Mouse (Mus musculus) ZHBTc4 (cell line): ENCODE results near the gene Notch3.
"Not testable (repeated sequence)": the region's sequence is repeated elsewhere in the genome, so short reads cannot be mapped to it uniquely, and the experiment has no call there.

Experiments
- DNase-seq: peaks from one replicate; pipeline ENCODE4 v3.0.0-alpha.2; 2011; ENCODE audit warnings: low read depth, low spot score

Notch3 gene

GRCm38 (mm10) chr17:32118484-32118883 is 48.2 kb downstream of the Notch3 start:
- DNase-seq, result no peak

GRCm38 (mm10) chr17:32117872-32118421 is 48.7 kb downstream of the Notch3 start:
- DNase-seq, result peak; percentile 76

- no peak for DNase-seq
Observed at GRCm38 (mm10) chr17:32117287-32117871, 49.3 kb downstream of the Notch3 start.

DNA sequence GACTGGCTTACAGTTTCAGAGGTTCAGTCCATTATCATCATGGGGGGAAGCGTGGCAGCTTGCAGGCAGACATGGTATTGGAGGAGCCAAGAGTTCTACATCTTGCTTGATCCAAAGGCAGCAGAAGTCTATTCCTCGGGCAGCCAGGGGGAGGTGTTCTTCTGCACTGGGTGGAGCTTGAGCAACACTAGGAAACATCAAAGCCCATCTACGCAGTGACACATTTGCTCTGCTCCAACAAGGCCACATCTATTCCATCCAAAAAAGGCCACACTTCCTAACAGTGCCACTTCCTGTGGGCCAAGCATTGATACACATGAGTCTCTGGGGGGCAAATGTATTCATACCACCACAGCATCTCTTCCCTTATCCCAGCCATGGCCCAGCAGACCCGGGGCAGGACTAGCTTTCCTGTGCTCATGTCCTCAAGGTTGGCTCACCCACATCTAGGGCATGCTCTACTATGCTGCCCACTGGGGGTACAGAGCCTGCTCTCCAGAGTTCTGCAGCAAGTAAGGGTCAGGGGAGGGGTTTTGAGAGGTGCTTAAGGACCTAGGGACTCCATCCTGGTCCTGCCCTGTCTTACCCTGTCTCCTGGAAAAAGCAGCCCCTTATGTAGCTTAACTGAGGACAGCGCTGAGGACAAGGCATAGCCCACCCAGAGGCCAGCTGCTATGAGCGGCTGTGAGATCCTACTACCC is 49.9 kb downstream of the Notch3 start:
- no peak for DNase-seq

- not testable (repeated sequence) for DNase-seq
Observed at GRCm38 (mm10) chr17:32114486-32114885, 52.2 kb downstream of the Notch3 start.

DNA sequence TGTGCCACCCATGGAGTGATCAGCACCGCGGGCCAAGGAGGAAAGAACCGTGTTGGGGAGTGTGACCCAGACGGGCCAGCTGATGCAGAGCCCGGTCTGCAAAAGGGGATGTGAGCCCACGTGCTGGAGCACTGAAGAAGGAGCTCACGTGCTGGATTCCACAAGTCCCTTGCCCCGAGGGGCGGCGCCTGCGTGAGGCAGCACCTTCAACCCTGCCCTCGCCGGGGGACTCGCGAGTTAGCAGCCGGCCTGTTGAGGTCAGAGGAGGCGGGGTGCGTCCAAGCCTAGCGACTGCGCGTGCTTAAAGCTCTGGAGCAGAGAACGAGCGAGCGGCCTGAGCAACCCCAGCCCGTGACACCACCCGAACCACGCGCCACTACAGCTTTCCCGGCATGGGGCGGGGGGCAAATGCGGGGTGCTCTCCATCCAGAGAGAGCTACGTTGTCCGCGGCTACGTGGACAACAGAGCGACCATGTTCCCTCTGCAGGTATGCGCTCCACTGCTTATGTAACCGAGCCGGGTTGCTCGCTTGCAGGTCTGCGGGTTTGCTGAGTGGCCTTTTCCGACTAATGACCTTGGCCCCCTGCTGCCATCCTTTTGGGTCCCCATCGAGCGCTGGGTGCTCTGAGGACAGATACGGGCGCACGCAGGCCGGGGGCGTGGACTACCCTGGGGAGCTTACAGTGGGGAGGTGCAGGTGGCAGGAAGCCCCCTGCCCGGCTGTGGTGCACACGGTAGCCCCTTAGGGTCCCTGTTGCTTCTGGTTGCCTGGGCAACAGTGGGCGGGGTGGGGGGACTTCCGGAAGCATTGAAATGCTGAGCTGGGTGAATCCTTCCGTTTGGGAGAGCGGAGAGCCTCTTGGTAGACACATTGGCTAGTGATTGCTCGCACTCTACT is 52.9 kb downstream of the Notch3 start:
- DNase-seq, result peak; percentile 93

GRCm38 (mm10) chr17:32113255-32113522 is 53.5 kb downstream of the Notch3 start:
- peak; percentile 75 for DNase-seq

GRCm38 (mm10) chr17:32112434-32113254 is 54.0 kb downstream of the Notch3 start:
- no peak for DNase-seq

- no peak for DNase-seq
Observed at GRCm38 (mm10) chr17:32110980-32111780, 55.5 kb downstream of the Notch3 start.

DNA sequence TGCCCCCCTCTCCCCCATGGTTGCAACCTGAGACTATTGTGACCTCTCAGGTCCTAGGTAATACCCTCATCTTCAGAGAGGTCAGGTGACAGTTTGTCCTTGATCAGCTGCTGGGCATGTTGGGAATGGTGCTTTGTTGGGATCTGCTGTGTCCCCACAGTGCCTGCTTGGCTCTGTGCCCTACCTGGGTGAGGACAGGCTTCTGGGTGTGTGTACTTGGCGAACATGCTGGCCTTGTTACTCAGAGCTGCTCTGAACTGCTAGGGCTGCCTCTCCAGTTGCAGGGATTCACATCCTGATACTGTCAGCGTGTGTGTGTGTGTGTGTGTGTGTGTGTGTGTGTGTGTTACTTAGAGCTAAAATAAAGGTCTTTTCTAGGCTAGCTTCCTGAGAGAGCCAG is 56.2 kb downstream of the Notch3 start:
- no peak for DNase-seq

DNA sequence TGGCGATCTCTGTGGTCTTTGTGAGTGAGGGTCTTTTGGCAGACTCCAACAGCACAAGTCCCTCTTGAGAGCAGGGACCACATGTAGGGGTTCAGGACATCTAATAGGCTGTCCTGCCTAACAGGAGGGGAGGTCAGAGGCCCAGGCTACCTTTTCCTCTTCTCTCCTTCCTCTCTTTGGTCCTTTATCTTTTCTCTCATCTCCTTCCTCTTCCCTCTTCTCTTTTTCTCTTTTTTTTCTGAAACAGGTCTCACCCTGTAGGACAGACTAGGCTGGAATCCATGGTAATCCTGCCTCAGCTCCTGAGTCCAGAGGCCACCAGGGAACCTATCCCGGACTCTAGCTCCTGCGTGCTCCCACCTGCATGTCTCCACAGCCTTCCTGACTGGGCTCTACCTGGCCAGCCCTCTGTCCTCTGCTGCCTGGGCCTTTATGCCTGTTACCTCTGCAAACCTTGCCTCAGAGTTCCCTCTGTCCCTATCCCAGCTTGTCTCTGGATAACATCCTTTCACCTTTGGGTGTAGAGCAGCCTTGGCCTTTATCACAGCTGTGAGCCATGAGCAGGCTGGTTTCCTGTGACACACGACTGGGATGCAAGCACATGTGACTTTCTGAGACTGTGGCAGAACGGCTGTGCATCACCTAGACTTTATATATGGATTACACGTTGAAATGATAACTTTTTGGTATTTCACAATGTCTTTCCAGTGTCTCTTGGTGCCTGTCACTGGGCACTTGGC is 57.3 kb downstream of the Notch3 start:
- DNase-seq, result no peak

GRCm38 (mm10) chr17:32108320-32109011 is 58.2 kb downstream of the Notch3 start:
- DNase-seq, result not testable (repeated sequence)

DNA sequence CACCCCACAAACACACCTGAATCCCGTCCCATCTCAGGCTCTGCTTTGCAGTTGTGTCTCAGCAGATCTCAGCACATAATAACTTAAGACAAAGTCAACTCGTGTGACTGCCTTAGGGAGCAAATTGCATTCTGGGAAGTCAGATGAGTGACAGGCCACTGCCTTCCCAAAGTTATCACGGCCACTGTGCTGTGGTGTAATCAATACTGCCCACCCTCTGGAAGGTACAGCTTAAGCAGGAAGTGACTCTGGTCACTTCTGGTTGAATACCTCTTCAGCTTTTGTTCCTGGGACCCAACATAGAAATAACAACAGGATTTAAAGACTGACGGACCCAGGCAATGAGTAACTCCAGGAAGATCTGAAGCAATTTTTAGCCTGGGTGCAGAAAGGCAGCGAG is 58.8 kb downstream of the Notch3 start:
- DNase-seq, result no peak

GRCm38 (mm10) chr17:32106358-32106757 is 60.3 kb downstream of the Notch3 start:
- DNase-seq, result no peak

DNA sequence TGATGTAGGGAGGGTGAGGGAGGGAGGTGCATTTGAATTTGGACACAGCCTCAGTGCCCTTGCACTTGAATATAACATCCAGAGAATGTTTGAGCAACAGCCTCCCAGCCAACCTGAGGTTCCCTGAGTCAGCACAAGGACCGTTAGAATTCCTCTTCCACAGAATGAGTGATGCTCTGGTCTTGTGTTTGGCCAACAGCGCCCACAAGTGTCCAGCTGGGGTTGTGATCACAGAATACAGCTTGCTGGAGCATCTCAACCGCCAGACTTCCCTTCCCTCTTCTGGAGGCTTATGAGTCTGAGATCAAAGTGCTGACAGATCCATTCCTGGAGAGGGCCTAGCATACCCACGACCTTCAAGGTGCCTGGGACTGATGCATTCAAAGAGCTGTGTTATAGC is 63.6 kb downstream of the Notch3 start:
- peak; percentile 53 for DNase-seq

DNA sequence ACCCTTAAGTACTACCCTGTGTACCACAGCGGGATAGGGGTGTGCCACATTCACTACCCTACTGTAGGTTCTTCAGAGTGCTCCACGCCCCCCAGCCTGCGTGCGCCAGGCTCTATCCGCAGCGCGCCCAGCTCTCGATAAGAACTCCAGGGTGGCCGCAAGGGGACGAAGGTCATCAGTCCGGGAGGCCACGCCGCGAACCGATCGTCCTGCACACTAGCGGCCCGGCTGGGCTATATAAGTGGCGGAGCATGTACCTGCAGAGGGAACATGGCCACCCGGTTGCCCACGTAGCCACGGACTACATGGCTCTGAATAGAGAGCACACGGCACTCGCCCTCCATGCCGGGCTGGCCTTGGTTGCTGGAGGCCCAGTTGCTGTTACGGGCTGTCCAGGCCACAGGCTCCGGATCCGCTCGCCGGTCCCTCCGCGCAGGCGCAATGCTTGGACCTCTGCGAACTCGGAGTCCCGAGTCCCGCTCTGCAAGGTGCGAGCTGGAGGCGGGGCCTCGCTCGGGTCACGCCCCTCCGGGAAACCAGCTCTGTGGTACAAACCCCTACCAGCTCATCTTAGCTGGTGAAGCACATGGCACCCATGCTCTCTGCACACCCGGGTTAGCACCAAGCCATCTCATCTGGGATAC is 66.6 kb downstream of the Notch3 start:
- peak; percentile 88 for DNase-seq

DNA sequence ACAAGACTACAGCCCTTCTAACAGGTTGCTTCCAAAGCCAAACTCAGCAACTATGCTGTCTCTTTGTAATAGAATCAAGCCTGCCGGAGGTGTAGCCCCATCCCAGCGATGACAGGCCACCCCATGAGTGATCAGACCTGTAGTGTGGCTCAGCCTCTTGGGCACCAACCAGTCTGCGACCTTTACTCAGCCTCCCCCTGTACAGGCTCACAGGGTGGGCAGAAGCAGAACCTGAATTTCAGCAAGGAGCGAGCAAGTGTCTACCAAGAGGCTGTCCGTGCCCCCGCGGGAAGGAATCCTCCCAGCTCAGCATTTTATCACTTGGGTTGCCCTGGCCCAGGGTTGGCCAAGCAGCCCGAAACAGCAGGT is 67.1 kb downstream of the Notch3 start:
- DNase-seq, result no peak

DNA sequence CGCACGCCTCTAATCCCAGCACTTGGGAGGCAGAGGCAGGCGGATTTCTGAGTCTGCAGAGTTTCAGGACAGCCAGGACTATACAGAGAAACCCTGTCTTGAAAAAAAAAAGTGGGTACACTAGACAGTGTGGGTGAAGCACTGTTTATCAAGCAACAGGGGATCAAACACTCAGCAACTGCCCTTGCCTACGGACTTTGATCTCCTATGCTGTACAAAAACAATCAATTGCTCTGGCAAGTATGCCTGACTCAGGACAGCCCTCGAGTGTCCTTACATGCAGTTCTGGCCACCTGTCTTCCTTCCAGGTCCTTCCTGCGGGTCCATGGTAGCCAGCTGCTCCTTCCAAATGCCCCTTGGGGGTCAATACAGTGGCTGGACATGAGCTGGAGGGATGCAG is 67.7 kb downstream of the Notch3 start:
- DNase-seq, result not testable (repeated sequence)

DNA sequence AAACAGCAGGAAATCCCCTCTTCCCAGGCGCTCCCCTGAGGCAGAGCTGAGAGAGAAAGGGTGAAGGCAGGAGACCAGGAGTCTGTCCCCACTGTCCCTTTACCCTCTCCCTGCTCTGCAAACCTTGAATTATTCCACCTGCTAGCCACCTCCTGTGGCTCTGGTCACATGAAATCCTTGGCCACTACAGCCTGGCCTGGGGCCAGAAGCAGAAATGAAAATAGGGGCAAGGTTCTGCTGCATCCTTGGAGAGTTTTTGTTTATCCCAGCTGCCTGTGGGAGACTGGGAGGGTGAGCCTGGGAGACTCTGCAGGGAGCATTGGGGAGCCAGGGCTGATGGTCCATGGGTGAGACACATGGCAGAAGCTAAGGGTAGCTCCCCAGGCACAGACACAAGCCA is 69.0 kb downstream of the Notch3 start:
- no peak for DNase-seq
